Mouse (Mus musculus): ENCODE measurements around the gene Cspg4. TPM values are rescaled to one million over a fixed set of nuclear protein-coding genes. Genes with fewer than 3 reads are reported as not detected.
A peak's percentile ranks its signal among the peaks of the same experiment; 100 is the strongest.

The Cspg4 gene
- polyA plus RNA-seq, 1 experiment from 2014 or later, result 2.7 TPM

DNA sequence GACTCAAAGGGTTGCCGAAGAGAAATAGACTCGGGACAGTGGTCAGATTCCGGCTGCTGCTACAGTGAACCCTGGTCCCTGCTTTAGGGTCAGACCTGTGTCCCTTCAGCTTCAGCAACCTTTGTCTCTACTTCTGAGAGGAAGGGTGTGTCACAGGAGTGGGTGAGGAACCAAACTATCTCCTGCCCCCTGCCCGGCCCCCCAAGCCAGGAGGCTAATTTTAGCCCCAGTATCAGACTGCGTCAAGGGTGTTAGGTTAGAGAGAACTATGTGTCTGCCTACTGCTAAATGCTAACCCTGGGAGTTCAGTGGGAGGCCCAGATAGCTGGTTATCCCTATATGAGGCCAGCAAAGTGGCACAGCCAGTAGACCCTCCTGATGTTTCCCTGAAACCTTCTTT lies 29.7 kb upstream of the Cspg4 start:
- Histone ChIP-seq H3K4me2 (replicated peaks; ENCODE audit: low read depth, low read length) (no peak overlapping the region), H3K27me3 (ENCODE audit: control insufficient read depth, insufficient read depth, low read length) (0 out of 2 replicates have a peak, but pooled peaks cover 2% of the 10 kb centered on the region), H3K27ac (ENCODE audit: low read depth, low read length) (no peak overlapping the region), H3K4me1 (replicated peaks; ENCODE audit: control insufficient read depth, insufficient read depth, low read length) (no peaks in the 10 kb centered on the region), H3K36me3 (ENCODE audit: control insufficient read depth, insufficient read depth, low read length) (no peaks in the 10 kb centered on the region), H3K4me3 (ENCODE audit: low read depth, low read length) (no peak overlapping the region), H3K9me3 (ENCODE audit: control insufficient read depth, low read length) (no peaks in the 10 kb centered on the region), H3K9ac (ENCODE audit: low read depth, low read length) (no peak overlapping the region)
- DNase-seq (ENCODE audit: low spot score) (no peak), ATAC-seq (ENCODE audit: low FRiP score) (no peak)
- WGBS, result 71% methylated on average over 5 of the region's 5 CpGs

DNA sequence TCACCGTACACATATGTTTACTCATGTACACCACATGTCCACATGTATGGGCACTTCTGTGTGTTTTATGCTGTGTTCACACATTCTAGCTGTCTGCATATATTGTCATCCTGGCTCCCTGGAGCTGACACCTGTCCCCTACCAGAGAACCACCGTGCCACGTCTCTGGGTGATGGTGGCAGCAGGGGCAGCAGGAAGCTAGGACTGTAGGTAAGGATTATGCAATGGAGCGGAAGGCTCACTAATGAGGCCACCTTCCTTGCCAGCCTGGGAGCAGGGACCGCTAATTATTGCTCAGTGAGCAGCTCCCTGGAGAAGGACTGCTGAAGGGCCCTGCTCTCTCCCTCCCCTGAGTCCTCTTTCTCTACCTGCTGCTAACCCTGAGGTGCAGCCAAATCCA lies 24.1 kb upstream of the Cspg4 start:
- 86% methylated on average over 5 of the region's 5 CpGs for WGBS
- H3K9ac ChIP-seq (ENCODE audit: low read depth, low read length), result no peak overlapping the region
- H3K27ac ChIP-seq (ENCODE audit: low read depth, low read length), result no peak overlapping the region
- no peaks in the 10 kb centered on the region for H3K4me1 ChIP-seq (replicated peaks; ENCODE audit: control insufficient read depth, insufficient read depth, low read length)
- no peaks in the 10 kb centered on the region for H3K27me3 ChIP-seq (ENCODE audit: control insufficient read depth, insufficient read depth, low read length)
- no peak overlapping the region for H3K4me2 ChIP-seq (replicated peaks; ENCODE audit: low read depth, low read length)
- no peaks in the 10 kb centered on the region for H3K36me3 ChIP-seq (ENCODE audit: control insufficient read depth, insufficient read depth, low read length)
- H3K4me3 ChIP-seq (ENCODE audit: low read depth, low read length), result no peak overlapping the region
- ATAC-seq (ENCODE audit: low FRiP score) (no peak), DNase-seq (ENCODE audit: low spot score) (no peak)
- H3K9me3 ChIP-seq (ENCODE audit: control insufficient read depth, low read length), result no peaks in the 10 kb centered on the region

DNA sequence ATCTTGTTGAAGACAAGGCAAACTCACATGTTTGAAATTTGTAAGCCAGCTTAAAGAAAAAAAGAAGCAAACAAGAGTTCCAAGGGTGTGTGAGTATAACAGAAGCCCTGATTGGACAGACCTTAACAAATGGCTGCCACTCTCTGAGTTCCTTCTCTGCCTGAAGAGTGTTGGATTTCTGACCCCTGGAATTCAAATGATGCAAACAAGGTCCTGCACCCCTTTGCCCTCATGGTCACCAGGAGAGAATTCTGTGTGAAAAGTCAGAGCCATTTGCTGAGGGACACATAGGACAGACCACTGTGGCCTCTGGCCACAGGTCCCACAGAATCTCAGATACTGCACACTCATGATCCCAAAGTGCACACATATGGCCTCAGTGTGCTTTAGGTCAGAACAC lies 23.0 kb upstream of the Cspg4 start:
- Histone ChIP-seq H3K4me2 (replicated peaks; ENCODE audit: low read depth, low read length) (no peak overlapping the region), H3K4me3 (ENCODE audit: low read depth, low read length) (no peak overlapping the region), H3K27me3 (ENCODE audit: control insufficient read depth, insufficient read depth, low read length) (no peaks in the 10 kb centered on the region), H3K4me1 (replicated peaks; ENCODE audit: control insufficient read depth, insufficient read depth, low read length) (no peaks in the 10 kb centered on the region), H3K9me3 (ENCODE audit: control insufficient read depth, low read length) (no peaks in the 10 kb centered on the region), H3K27ac (ENCODE audit: low read depth, low read length) (no peak overlapping the region), H3K36me3 (ENCODE audit: control insufficient read depth, insufficient read depth, low read length) (no peaks in the 10 kb centered on the region), H3K9ac (ENCODE audit: low read depth, low read length) (no peak overlapping the region)
- no peak for DNase-seq (ENCODE audit: low spot score)
- ATAC-seq (ENCODE audit: low FRiP score), result 0 out of 2 replicates have a peak, but pooled peaks have one; percentile 8

DNA sequence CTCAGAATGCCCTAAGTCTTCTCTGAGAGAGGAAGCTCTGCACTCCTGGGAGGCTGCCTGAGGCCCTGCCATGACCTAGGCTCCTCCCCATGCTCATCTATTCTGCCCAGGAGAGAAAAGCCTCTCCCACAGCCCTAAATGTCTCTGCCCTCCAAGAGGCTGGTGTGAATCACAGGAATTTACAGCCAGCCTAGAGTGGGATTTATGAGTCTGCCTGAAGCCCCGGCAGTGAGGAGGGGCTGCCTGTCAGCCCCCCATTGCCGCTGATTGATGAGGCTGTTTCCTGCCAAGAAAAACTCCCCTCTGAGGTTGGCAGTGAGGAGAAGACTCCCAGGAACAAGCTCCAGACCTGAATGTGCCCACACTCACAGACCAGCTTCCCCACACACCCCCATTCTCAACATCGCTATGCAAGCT lies 22.5 kb upstream of the Cspg4 start:
- Histone ChIP-seq H3K9ac (ENCODE audit: low read depth, low read length) (no peak overlapping the region), H3K27ac (ENCODE audit: low read depth, low read length) (no peak overlapping the region), H3K4me2 (replicated peaks; ENCODE audit: low read depth, low read length) (no peak overlapping the region), H3K27me3 (ENCODE audit: control insufficient read depth, insufficient read depth, low read length) (no peaks in the 10 kb centered on the region), H3K4me1 (replicated peaks; ENCODE audit: control insufficient read depth, insufficient read depth, low read length) (no peaks in the 10 kb centered on the region), H3K36me3 (ENCODE audit: control insufficient read depth, insufficient read depth, low read length) (no peaks in the 10 kb centered on the region), H3K9me3 (ENCODE audit: control insufficient read depth, low read length) (no peaks in the 10 kb centered on the region), H3K4me3 (ENCODE audit: low read depth, low read length) (no peak overlapping the region)
- 47% methylated on average over 3 of the region's 3 CpGs for WGBS
- ATAC-seq (ENCODE audit: low FRiP score) (peak; percentile 17; the same call in 1 of the 2 replicates), DNase-seq (ENCODE audit: low spot score) (no peak)

DNA sequence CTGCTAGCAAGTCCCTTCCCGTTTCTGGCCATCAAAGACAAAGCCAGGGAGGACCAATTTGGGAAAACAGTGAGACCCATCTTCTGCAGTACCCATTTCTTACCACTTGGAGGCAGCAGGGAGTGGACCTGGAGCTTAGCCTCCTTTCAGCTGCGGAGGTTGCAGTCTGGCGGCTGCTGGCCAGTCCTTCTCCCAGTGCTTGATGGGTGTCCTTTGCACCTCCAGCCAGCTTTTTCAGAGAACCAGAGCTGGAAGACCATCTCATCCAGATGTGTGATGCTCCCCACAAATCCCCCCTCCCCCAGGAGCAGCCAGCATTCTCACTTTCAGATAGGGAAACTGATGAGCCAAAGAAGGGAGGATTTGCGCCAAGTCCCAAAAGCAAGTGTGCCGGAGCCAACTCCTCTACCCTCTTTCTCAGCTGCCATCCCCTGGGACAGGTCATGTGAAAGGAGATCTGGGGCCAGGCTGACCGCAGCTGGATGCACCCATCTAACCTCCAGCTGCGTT lies 21.1 kb upstream of the Cspg4 start:
- H3K4me1 ChIP-seq (replicated peaks; ENCODE audit: control insufficient read depth, insufficient read depth, low read length), result no peaks in the 10 kb centered on the region
- H3K27ac ChIP-seq (ENCODE audit: low read depth, low read length), result no peak overlapping the region
- no peaks in the 10 kb centered on the region for H3K36me3 ChIP-seq (ENCODE audit: control insufficient read depth, insufficient read depth, low read length)
- no peaks in the 10 kb centered on the region for H3K27me3 ChIP-seq (ENCODE audit: control insufficient read depth, insufficient read depth, low read length)
- DNase-seq (ENCODE audit: low spot score), result peak; percentile 86
- H3K4me3 ChIP-seq (ENCODE audit: low read depth, low read length), result no peak overlapping the region
- no peaks in the 10 kb centered on the region for H3K9me3 ChIP-seq (ENCODE audit: control insufficient read depth, low read length)
- ATAC-seq (ENCODE audit: low FRiP score), result no peak; the same call in 1 of the 2 replicates
- WGBS, result 38% methylated on average over 7 of the region's 7 CpGs
- H3K9ac ChIP-seq (ENCODE audit: low read depth, low read length), result no peak overlapping the region
- H3K4me2 ChIP-seq (replicated peaks; ENCODE audit: low read depth, low read length), result no peak overlapping the region

DNA sequence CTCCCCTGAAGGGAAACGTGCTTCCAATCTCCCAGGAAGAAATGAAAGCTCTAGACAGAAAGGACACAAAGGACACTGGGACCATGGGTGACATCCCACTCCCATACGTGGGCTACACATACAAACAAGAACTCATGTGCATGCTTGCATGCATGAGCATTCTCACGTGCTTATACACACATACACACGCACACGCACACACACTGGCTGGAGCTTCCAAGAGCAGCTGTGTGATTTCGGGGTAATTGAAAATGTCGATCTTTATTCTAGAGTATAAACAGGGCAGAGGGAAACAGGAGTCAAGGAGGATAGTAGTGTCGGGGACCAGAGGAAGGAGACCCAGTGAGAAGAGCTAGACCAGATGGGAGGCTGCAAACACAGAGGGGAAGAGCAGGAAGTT lies 20.2 kb upstream of the Cspg4 start:
- Histone ChIP-seq H3K4me1 (replicated peaks; ENCODE audit: control insufficient read depth, insufficient read depth, low read length) (no peaks in the 10 kb centered on the region), H3K4me2 (replicated peaks; ENCODE audit: low read depth, low read length) (no peak overlapping the region), H3K27ac (ENCODE audit: low read depth, low read length) (no peak overlapping the region), H3K9me3 (ENCODE audit: control insufficient read depth, low read length) (no peaks in the 10 kb centered on the region), H3K36me3 (ENCODE audit: control insufficient read depth, insufficient read depth, low read length) (no peaks in the 10 kb centered on the region), H3K27me3 (ENCODE audit: control insufficient read depth, insufficient read depth, low read length) (no peaks in the 10 kb centered on the region), H3K4me3 (ENCODE audit: low read depth, low read length) (no peak overlapping the region), H3K9ac (ENCODE audit: low read depth, low read length) (no peak overlapping the region)
- ATAC-seq (ENCODE audit: low FRiP score), result no peak
- DNase-seq (ENCODE audit: low spot score), result no peak
- WGBS, result 70% methylated on average over 8 of the region's 8 CpGs

DNA sequence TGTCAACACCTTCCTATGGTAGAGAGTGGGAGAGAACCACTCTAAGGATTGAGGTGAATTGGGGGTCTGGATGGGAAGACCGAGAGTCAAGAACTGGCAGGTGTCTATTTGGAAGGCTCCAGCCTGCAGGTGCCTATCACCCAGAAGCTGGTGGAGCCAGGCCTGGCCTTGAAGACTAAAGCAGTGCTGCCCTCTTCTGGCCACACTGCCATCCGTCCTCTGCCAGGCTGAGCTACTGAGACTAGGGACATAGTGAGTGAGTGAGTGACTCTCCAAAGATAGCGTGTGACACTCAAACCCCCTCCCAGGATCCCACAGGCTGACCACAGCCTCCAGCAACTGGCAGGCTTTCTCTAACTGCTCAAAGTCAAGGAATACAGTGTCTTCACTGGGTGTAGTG lies 17.3 kb upstream of the Cspg4 start:
- H3K4me2 ChIP-seq (replicated peaks; ENCODE audit: low read depth, low read length), result no peak overlapping the region
- ATAC-seq (ENCODE audit: low FRiP score) (peak; percentile 26; the same call in 1 of the 2 replicates), DNase-seq (ENCODE audit: low spot score) (peak; percentile 84)
- no peak overlapping the region for H3K27ac ChIP-seq (ENCODE audit: low read depth, low read length)
- no peaks in the 10 kb centered on the region for H3K9me3 ChIP-seq (ENCODE audit: control insufficient read depth, low read length)
- no peaks in the 10 kb centered on the region for H3K36me3 ChIP-seq (ENCODE audit: control insufficient read depth, insufficient read depth, low read length)
- no peak overlapping the region for H3K4me3 ChIP-seq (ENCODE audit: low read depth, low read length)
- H3K9ac ChIP-seq (ENCODE audit: low read depth, low read length), result no peak overlapping the region
- peaks cover 4% of the 10 kb centered on the region; the same call in 1 of the 2 replicates for H3K4me1 ChIP-seq (replicated peaks; ENCODE audit: control insufficient read depth, insufficient read depth, low read length)
- H3K27me3 ChIP-seq (ENCODE audit: control insufficient read depth, insufficient read depth, low read length), result no peaks in the 10 kb centered on the region; the same call in 1 of the 2 replicates
- 20% methylated on average over 3 of the region's 3 CpGs for WGBS

DNA sequence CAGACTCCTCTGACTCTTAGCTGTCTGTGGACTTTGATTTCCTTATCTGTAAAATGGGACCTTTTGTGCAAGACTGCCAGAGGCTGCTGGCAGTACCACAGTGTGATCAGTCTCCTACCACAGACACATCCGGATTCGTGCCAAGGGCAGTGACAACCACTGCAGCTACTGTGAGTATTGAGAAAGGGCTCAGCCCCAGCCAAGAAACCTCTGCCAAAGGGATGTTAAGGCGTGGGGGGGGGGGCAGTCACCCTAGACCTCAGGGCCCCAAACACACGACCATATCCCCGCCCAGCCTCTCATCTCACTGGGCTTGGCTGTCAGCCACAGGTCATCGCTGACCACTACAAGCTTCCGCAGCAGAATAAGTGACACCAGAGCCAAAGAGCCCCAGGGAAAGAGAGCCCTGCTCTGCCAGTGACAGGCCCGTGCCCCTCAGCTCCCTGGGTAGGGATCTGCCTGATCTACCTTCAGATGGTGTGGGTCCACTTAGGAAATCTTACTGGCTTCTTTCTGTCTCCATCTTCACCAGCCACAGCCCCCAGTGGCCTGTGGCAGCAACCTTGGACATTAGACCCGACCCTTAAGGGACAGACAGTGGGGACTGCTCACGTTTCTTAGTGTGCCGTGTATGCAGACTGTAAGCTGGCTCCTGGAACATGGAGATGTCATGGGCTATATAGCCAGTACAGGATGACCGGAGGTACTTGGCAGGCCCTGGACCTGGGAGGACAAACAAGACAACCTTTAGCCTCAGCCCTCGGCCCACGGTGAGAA lies 14.5 kb upstream of the Cspg4 start:
- Histone ChIP-seq H3K36me3 (ENCODE audit: control insufficient read depth, insufficient read depth, low read length) (no peaks in the 10 kb centered on the region), H3K4me3 (ENCODE audit: low read depth, low read length) (no peak overlapping the region), H3K9ac (ENCODE audit: low read depth, low read length) (no peak overlapping the region), H3K27me3 (ENCODE audit: control insufficient read depth, insufficient read depth, low read length) (no peaks in the 10 kb centered on the region; the same call in 1 of the 2 replicates), H3K27ac (ENCODE audit: low read depth, low read length) (no peak overlapping the region), H3K4me2 (replicated peaks; ENCODE audit: low read depth, low read length) (no peak overlapping the region), H3K9me3 (ENCODE audit: control insufficient read depth, low read length) (no peaks in the 10 kb centered on the region), H3K4me1 (replicated peaks; ENCODE audit: control insufficient read depth, insufficient read depth, low read length) (peaks cover 4% of the 10 kb centered on the region; the same call in 1 of the 2 replicates)
- no peak for ATAC-seq (ENCODE audit: low FRiP score)
- no peak for DNase-seq (ENCODE audit: low spot score)
- 78% methylated on average over 14 of the region's 14 CpGs for WGBS

DNA sequence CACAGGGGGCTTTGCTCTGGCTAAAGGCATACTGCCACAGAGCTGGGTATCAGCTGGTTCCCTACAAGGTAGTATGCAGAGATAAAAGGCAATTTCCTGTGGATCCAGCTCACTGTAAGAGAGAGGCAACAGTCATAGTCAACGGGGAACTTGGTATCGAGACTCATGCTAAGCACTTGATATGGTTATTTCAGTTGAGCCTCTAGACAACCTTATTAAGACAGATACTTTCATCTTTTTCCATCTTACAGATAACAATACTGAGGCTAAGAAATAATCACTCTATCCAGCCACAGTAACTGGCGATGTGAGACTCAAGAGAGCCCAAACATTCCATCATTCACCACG lies 14.0 kb upstream of the Cspg4 start:
- H3K4me3 ChIP-seq (ENCODE audit: low read depth, low read length), result no peak overlapping the region
- DNase-seq (ENCODE audit: low spot score) (no peak), ATAC-seq (ENCODE audit: low FRiP score) (no peak)
- H3K9me3 ChIP-seq (ENCODE audit: control insufficient read depth, low read length), result no peaks in the 10 kb centered on the region
- no peak overlapping the region for H3K9ac ChIP-seq (ENCODE audit: low read depth, low read length)
- 90% methylated on average over 4 of the region's 4 CpGs for WGBS
- H3K4me2 ChIP-seq (replicated peaks; ENCODE audit: low read depth, low read length), result no peak overlapping the region
- no peaks in the 10 kb centered on the region for H3K36me3 ChIP-seq (ENCODE audit: control insufficient read depth, insufficient read depth, low read length)
- peaks cover 4% of the 10 kb centered on the region; the same call in 1 of the 2 replicates for H3K4me1 ChIP-seq (replicated peaks; ENCODE audit: control insufficient read depth, insufficient read depth, low read length)
- H3K27me3 ChIP-seq (ENCODE audit: control insufficient read depth, insufficient read depth, low read length), result no peaks in the 10 kb centered on the region; the same call in 1 of the 2 replicates
- no peak overlapping the region for H3K27ac ChIP-seq (ENCODE audit: low read depth, low read length)
